Mouse (Mus musculus) forebrain, embryonic 14.5 days (tissue): Measurements from ENCODE around the gene Rmdn2. TPM values are rescaled to one million over a fixed set of nuclear protein-coding genes. Genes with fewer than 3 reads are reported as not detected.
A peak's percentile ranks its signal among the peaks of the same experiment; 100 is the strongest.

Source experiments
- ATAC-seq: fragments of 200-750 bp; cut with Nextera tagmentation; 2 replicates; pipeline ENCODE4 v1.8.0; 2017; ENCODE audit warnings: mild to moderate bottlenecking, moderate library complexity
- DNase-seq: peaks from one replicate; pipeline ENCODE4 v3.0.0-alpha.2; 2015; ENCODE audit warnings: low spot score
- H3K27ac ChIP-seq: fragments of 300-500 bp; sonication (generic); 2 replicates; pipeline ENCODE4 v1.5.1; 2014; ENCODE audit warnings: low read depth, mild to moderate bottlenecking, control low read depth, low read length, moderate library complexity
- H3K27me3 ChIP-seq: fragments of 300-500 bp; sonication (generic); replicated peaks from 2 replicates; pipeline ENCODE4 v1.6.1; 2014; ENCODE audit warnings: low read length, control low read depth, mixed read lengths; ENCODE audit not compliant: control insufficient read depth, insufficient read depth
- H3K36me3 ChIP-seq: fragments of 300-500 bp; sonication (generic); 2 replicates; pipeline ENCODE4 v1.6.1; 2014; ENCODE audit warnings: low read length, control low read depth; ENCODE audit not compliant: control insufficient read depth, insufficient read depth
- H3K4me1 ChIP-seq: fragments of 300-500 bp; sonication (generic); 2 replicates; pipeline ENCODE4 v1.6.1; 2014; ENCODE audit warnings: antibody characterized with exemption, low read length, control low read depth; ENCODE audit not compliant: control insufficient read depth, insufficient read depth
- H3K4me2 ChIP-seq: fragments of 300-500 bp; sonication (generic); 2 replicates; pipeline ENCODE4 v1.6.1; 2014; ENCODE audit warnings: mild to moderate bottlenecking, control low read depth, low read length
- H3K4me3 ChIP-seq: fragments of 300-500 bp; sonication (generic); 2 replicates; pipeline ENCODE4 v1.5.1; 2014; ENCODE audit warnings: low read depth, low read length, control low read depth
- H3K9ac ChIP-seq: fragments of 300-500 bp; sonication (generic); 2 replicates; pipeline ENCODE4 v1.6.1; 2014; ENCODE audit warnings: mild to moderate bottlenecking, low read length, control low read depth, moderate library complexity
- H3K9me3 ChIP-seq: fragments of 300-500 bp; sonication (generic); replicated peaks from 2 replicates; pipeline ENCODE4 v1.6.1; 2016; ENCODE audit warnings: low read length, control low read depth, mixed read lengths; ENCODE audit not compliant: control insufficient read depth
- WGBS: fragments of 180-500 bp; shearing (Covaris S2); extraction: QIAGEN DNeasy Blood & Tissue Kit; methylation state at CpG from one replicate; pipeline ENCODE4 v1.1.7; 2014; 5-methylcytosine and 5-hydroxymethylcytosine counted together
- polyA plus RNA-seq: library from polyadenylated mRNA; unstranded; fragments of >200 nt; fragmentation: Nextera tagmentation; extraction: Ambion mirVana; gene quantifications from 2 replicates; pipeline ENCODE4 v1.2.1, GENCODE M21; 2014

The Rmdn2 gene
- polyA plus RNA-seq = 5.9 and 6.4 TPM in 2 replicates

GRCm38 (mm10) chr17:79611545-79611944 lies at the start of gene Rmdn2:
Rmdn2 (plus strand) TSS chr17:79611863.
- no peak for ATAC-seq
- no peaks in the 10 kb centered on the region for H3K9me3 ChIP-seq
- no peaks in the 10 kb centered on the region for H3K36me3 ChIP-seq
- no peak within 1 kb of the TSS for H3K9ac ChIP-seq
- H3K27ac ChIP-seq = no peak within 1 kb of the TSS
- WGBS = 66% methylated on average over 4 of the region's 4 CpGs
- DNase-seq = no peak
- no peaks in the 10 kb centered on the region for H3K4me1 ChIP-seq
- H3K4me2 ChIP-seq = no peak within 1 kb of the TSS
- no peak within 1 kb of the TSS for H3K4me3 ChIP-seq
- no peaks in the 10 kb centered on the region for H3K27me3 ChIP-seq

- ATAC-seq = peak; percentile 52; the same call in 1 of the 2 replicates
- 0 out of 2 replicates have a peak, but pooled peaks cover 6% of the 10 kb centered on the region for H3K9me3 ChIP-seq
- no peaks in the 10 kb centered on the region for H3K27me3 ChIP-seq
- no peak overlapping the region for H3K4me2 ChIP-seq
- no peaks in the 10 kb centered on the region for H3K36me3 ChIP-seq
- 60% methylated on average over 7 of the region's 7 CpGs for WGBS
- peak; percentile 49 for DNase-seq
- H3K4me3 ChIP-seq = no peak overlapping the region
- H3K4me1 ChIP-seq = no peaks in the 10 kb centered on the region
- no peak overlapping the region for H3K9ac ChIP-seq
- H3K27ac ChIP-seq = peak overlapping the region; percentile 14; the same call in 1 of the 2 replicates
These were observed 48.5 kb upstream of the Rmdn2 start for GRCm38 (mm10) chr17:79563067-79563620.

DNA sequence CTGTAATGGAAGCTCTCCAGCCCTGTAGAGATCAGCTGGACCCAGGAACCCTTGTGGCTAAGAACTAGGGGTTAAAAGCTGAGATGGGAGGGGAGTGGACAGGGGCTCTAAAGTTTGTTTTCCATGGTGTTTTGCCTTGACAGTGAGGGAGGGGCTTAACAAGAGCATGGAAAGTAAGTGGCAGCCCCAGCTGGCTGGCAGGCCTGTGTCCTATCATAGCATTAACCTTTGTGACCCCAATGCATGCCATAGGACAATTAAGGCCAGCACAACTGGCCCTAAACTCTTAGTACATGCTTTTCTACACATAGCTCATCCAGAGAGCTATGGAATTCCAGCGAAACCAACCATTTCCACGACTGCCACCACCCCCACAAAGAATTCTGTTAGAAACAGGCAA lies 47.9 kb upstream of the Rmdn2 start:
- WGBS = 80% methylated on average over 2 of the region's 2 CpGs
- no peak for ATAC-seq
- H3K27me3 ChIP-seq = no peaks in the 10 kb centered on the region
- H3K4me1 ChIP-seq = no peaks in the 10 kb centered on the region
- no peak overlapping the region for H3K27ac ChIP-seq
- H3K9me3 ChIP-seq = 0 out of 2 replicates have a peak, but pooled peaks cover 6% of the 10 kb centered on the region
- no peak overlapping the region for H3K9ac ChIP-seq
- H3K36me3 ChIP-seq = no peaks in the 10 kb centered on the region
- no peak overlapping the region for H3K4me2 ChIP-seq
- DNase-seq = no peak
- no peak overlapping the region for H3K4me3 ChIP-seq

DNA sequence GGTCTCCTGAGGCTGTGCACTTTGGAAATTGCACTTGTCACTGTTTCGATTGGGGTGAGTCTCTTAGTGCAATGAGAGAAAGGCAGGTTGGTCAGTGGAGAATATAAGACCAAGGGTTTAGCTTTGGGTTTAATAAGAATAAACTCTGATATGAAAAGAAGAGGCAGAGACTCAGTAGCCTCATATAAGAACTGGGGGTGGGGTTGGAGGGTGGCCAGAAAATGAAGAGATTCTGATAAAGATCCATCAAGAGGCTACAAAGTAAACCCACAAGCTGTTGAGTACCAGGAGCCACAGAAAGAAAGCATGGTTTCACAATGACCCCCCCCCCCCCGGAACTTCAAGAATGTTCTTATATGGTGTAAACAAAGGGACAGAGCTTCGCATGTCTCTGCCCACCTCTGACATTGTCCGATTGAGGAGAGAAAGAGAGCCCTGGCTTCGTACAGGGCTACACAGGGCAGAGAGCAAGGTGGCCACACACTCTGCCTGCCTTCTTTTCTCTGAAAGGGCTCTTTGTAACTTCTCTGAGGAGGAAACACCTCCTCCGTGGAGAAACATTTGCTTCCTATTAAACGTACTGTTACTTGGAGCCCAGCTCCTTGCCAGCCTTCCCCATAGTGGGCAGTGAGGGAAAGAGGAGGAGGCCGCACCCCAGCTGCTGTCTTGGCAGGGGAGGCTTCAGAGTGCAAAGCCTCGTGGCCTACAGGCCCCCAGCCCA lies 46.3 kb upstream of the Rmdn2 start:
- no peak overlapping the region for H3K27ac ChIP-seq
- DNase-seq = peak; percentile 17
- H3K4me1 ChIP-seq = no peaks in the 10 kb centered on the region
- WGBS = 40% methylated on average over 9 of the region's 9 CpGs
- no peaks in the 10 kb centered on the region for H3K27me3 ChIP-seq
- H3K9ac ChIP-seq = no peak overlapping the region
- H3K4me3 ChIP-seq = no peak overlapping the region
- no peak overlapping the region for H3K4me2 ChIP-seq
- 0 out of 2 replicates have a peak, but pooled peaks cover under 1% of the 10 kb centered on the region for H3K9me3 ChIP-seq
- no peak for ATAC-seq
- no peaks in the 10 kb centered on the region for H3K36me3 ChIP-seq

DNA sequence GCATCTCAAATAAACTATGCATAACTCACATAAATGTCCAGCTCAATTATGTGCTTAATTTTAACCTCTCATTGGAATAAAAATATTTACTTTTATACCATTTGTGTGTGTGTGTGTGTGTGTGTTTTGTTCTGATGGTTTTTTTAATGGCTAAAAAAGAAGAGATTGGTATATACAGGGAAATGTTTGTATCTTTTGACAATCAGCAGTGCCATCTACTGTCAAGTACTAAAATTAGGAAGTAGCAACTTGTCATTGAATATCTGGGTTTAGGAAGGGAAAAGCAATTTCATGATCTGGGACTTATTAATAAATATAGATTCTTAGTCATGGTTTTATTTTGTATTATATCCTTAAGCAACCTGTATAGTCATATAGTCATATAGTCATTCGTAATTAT lies 43.3 kb upstream of the Rmdn2 start:
- H3K36me3 ChIP-seq = no peaks in the 10 kb centered on the region
- H3K9me3 ChIP-seq = no peaks in the 10 kb centered on the region
- no peak overlapping the region for H3K9ac ChIP-seq
- peak; percentile 71 for DNase-seq
- H3K4me2 ChIP-seq = no peak overlapping the region
- no peaks in the 10 kb centered on the region for H3K4me1 ChIP-seq
- no peak for ATAC-seq
- 90% methylated on average over 1 of the region's 1 CpGs for WGBS
- H3K27me3 ChIP-seq = no peaks in the 10 kb centered on the region
- no peak overlapping the region for H3K27ac ChIP-seq
- H3K4me3 ChIP-seq = no peak overlapping the region

DNA sequence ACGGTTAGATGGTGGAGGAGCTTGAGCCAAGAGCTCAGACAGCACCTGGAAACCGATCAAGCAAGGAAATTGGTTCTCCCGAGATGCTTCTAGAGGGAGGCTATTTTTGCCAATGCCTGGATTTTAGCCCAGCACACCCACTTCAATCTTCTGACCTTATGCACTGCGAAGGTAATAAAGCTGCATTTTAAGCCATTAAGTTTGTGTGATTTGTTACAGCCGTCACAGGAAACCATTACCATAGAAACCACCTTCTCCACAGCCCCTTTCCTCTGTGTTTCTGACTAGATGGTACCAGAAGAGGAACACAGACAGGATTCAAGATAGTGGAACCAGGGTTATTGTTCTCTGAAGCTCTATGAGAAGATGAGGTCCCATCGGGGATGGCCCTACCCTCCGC lies 33.3 kb upstream of the Rmdn2 start:
- Histone ChIP-seq H3K9me3 (no peaks in the 10 kb centered on the region), H3K27ac (no peak overlapping the region), H3K9ac (no peak overlapping the region), H3K4me1 (no peaks in the 10 kb centered on the region), H3K4me2 (no peak overlapping the region), H3K4me3 (no peak overlapping the region), H3K36me3 (no peaks in the 10 kb centered on the region), H3K27me3 (no peaks in the 10 kb centered on the region)
- ATAC-seq (no peak), DNase-seq (no peak)
- 88% methylated on average over 7 of the region's 7 CpGs for WGBS

DNA sequence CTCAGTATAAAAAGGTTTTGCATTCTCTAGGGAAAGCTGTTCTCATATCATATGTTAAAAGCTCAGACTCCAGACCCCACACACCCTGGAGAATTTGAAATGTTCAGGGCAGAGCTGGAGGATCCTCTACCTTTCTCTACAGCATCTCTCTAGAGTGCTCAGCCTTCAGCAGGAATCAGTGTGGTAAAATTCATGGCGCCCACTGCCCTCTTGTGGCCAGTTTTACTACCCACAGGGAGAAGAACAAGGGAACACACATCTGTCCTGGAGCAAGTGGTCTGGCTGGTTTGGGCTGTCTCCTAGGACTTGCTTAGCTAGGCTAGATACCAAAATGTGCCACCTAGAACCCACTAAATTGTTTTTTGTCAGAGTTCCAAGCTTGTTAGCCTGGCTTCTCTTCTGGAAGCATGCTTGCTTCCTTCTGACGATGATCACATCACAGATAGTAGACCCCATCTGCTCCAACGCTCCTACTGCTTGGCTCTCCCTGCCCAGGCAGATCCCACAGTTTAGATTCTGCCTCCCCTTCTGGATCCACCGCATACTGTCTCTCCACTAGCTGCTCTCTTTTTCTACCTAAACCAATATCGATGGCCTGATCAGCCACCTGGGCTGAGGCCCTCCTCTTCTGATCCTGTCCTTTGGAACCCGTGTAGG lies 31.3 kb upstream of the Rmdn2 start:
- DNase-seq (peak; percentile 87), ATAC-seq (peak; percentile 93)
- no peak overlapping the region for H3K4me3 ChIP-seq
- H3K9me3 ChIP-seq = no peaks in the 10 kb centered on the region
- no peaks in the 10 kb centered on the region for H3K4me1 ChIP-seq
- WGBS = 66% methylated on average over 6 of the region's 6 CpGs
- no peak overlapping the region for H3K4me2 ChIP-seq
- H3K9ac ChIP-seq = no peak overlapping the region
- H3K27me3 ChIP-seq = no peaks in the 10 kb centered on the region
- no peak overlapping the region for H3K27ac ChIP-seq
- no peaks in the 10 kb centered on the region for H3K36me3 ChIP-seq

DNA sequence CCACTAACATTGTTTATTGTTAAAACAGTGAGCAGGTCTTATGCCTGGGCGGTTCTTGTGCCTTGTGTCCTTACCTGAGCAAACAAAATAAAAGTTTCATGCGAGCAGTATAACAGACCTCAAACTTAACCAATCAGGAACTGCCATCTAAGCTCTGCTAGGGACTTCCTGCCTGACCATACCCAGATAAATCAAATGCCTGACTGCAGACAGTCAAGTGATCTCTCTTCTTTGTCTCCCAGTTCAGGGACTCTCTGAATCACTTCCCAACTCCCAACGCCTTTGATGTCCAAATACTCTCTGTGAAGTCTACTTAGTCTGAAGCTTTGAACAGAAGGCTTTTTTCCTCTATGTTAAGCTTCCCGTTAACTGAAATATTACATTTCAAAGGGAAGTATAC lies 28.2 kb upstream of the Rmdn2 start:
- H3K36me3 ChIP-seq = no peaks in the 10 kb centered on the region
- H3K4me3 ChIP-seq = no peak overlapping the region
- H3K4me2 ChIP-seq = no peak overlapping the region
- H3K27ac ChIP-seq = no peak overlapping the region
- DNase-seq (no peak), ATAC-seq (no peak)
- WGBS = 61% methylated on average over 4 of the region's 4 CpGs
- H3K4me1 ChIP-seq = no peaks in the 10 kb centered on the region
- no peaks in the 10 kb centered on the region for H3K9me3 ChIP-seq
- H3K9ac ChIP-seq = no peak overlapping the region
- no peaks in the 10 kb centered on the region for H3K27me3 ChIP-seq
